Mouse (Mus musculus) urinary bladder, postnatal 4 days (tissue): Measurements from ENCODE around the gene Vmn2r27.

Experiments
- DNase-seq, 2 experiments: peaks; one replicate each; pipeline ENCODE4 v3.0.0; 2021 to 2022; ENCODE audit warnings: low spot score in 2 of 2

The Vmn2r27 gene

GRCm38 (mm10) chr6:124231756-124232155, at the start of gene Vmn2r27:
Gene Vmn2r27, minus strand, starts transcription at chr6:124231856.
- DNase-seq, result no peak

GRCm38 (mm10) chr6:124278291-124278690, 46.6 kb upstream of the Vmn2r27 start:
- DNase-seq, result no peak

GRCm38 (mm10) chr6:124277641-124278040, 46.0 kb upstream of the Vmn2r27 start:
- no peak for DNase-seq

- DNase-seq, result no peak
Measured at GRCm38 (mm10) chr6:124273231-124273880, 41.7 kb upstream of the Vmn2r27 start.

GRCm38 (mm10) chr6:124262696-124263095, 31.0 kb upstream of the Vmn2r27 start:
- no peak for DNase-seq

- DNase-seq, result no peak
Measured at GRCm38 (mm10) chr6:124260198-124260931, 28.7 kb upstream of the Vmn2r27 start.

- no peak for DNase-seq
Measured at GRCm38 (mm10) chr6:124255721-124256470, 24.2 kb upstream of the Vmn2r27 start.

- no peak for DNase-seq
Measured at GRCm38 (mm10) chr6:124202116-124202515, 29.5 kb downstream of the Vmn2r27 start.

- DNase-seq, result no peak
Measured at GRCm38 (mm10) chr6:124168499-124169257, 63.0 kb downstream of the Vmn2r27 start.

GRCm38 (mm10) chr6:124166596-124166995, 65.1 kb downstream of the Vmn2r27 start:
- no peak for DNase-seq

- DNase-seq, result no peak
Measured at GRCm38 (mm10) chr6:124149808-124150207, 81.8 kb downstream of the Vmn2r27 start.
